Mouse (Mus musculus) kidney, postnatal 25 days (tissue): Measurements from ENCODE around the gene Slc16a9.
A peak's percentile ranks its signal among the peaks of the same experiment; 100 is the strongest.
"Not testable (repeated sequence)": the region's sequence is repeated elsewhere in the genome, so short reads cannot be mapped to it uniquely, and the experiment has no call there.

Experiments
- DNase-seq, 2 experiments: peaks; one replicate each; pipeline ENCODE4 v3.0.0; 2021; ENCODE audit warnings: mixed read lengths in 2 of 2

Gene Slc16a9

GRCm38 (mm10) chr10:70244921-70245558 lies at the start of gene Slc16a9:
Gene Slc16a9, plus strand, starts transcription at chr10:70245100.
- DNase-seq, result peak; percentile 82 to 94

DNA sequence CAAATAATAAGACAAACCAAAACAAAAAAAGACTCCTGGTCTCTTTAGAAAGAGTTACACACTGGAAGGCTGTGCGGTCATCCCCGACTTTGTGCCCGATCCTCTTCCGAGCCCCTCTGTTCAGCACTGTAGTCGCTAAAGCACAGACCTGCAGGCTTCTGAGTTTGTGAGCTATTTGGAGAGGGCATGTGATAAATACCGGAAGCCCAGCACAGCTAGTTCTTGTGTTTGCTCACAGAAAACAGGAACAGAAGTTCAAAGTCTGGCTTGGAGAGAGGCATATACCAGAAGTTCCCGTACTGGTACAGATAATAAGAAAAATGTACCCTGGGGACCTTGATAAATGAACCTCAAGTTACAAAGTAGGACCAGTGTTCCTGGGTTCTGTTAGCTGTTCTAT lies 49.6 kb upstream of the Slc16a9 start:
- no peak for DNase-seq

DNA sequence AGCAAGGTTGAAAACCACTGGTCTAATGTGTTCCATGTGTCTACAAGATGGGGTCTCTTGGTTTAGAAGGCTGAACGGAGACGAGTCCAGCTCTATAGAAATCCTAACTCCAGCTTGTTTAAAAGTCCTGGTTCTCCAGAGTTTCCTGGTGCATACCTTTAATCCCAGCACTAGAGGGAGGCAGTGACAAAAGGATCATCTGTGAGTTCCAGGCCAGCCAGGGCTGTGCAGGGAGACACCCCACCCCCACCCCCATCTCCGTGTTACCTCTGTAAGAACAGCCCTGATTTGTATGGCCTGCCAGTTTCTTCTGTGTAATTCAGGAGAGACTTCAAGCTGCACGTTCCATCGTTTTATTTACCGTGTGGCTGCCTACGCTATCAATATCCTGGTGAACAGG lies 49.1 kb upstream of the Slc16a9 start:
- peak; percentile 39 to 60 for DNase-seq

GRCm38 (mm10) chr10:70196666-70197065 lies 48.2 kb upstream of the Slc16a9 start:
- DNase-seq, result peak in 1 of 2 experiments; percentile 72

GRCm38 (mm10) chr10:70197601-70198000 lies 47.3 kb upstream of the Slc16a9 start:
- no peak for DNase-seq

GRCm38 (mm10) chr10:70198012-70198411 lies 46.9 kb upstream of the Slc16a9 start:
- DNase-seq, result no peak

DNA sequence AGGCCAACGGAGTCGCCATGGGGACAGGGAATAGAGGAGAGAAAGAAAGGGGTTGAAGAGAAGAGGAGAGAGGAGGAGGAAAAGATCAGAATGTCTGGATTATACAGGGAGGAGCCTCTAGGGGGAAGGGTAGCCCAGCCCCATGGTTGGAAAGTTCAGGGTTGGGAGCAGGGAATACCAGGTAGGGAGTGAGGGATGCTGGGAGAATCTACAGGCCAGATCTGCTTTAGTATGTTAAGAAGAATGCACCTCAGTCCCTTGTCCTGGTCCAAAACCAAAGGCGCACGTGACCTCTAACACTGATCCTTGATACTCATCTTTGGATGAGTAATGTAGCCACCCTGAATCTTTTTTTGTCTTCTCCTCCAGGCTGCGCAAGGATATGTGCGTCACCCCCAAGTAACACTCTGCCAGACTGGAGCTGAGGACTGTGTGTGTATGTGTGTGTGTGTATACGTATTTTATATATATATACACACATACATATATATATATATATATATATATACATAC lies 45.9 kb upstream of the Slc16a9 start:
- no peak for DNase-seq

DNA sequence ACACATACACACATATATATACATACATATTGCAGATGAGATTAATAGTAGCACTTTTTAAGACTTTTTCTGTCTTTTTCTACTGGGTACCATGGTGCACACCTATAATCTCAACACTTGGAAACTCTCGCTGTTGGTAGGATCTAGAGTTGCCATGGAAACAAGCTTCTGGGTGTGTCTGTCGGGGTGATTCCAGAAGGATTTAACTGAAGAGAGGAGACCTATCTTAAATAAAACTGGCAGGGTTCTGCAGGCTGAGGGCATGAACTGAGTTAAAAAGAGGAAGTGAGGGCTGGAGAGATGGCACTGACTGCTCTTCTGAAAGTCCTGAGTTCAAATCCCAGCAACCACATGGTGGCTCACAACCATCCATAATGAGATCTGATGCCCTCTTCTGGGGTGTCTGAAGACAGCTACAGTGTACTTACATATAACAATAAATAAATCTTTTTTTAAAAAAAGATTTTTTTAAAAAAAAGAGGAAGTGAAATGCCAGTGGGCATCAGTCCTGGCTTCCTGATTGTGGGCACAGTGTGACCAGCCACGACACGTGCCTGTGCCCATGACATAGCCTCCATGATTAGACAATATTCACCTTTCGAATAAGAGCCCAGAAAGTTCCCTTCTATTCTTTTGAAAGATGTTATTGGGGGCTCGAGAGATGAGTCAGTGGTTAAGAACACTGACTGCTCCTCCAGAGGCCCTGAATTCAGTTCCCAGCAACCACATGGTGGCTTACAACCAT lies 45.3 kb upstream of the Slc16a9 start:
- DNase-seq, result no peak

GRCm38 (mm10) chr10:70200889-70201500 lies 43.9 kb upstream of the Slc16a9 start:
- no peak for DNase-seq

- DNase-seq, result peak in 1 of 2 experiments; percentile 34
These were observed 40.1 kb upstream of the Slc16a9 start, which contains the start of gene Mrln for GRCm38 (mm10) chr10:70204505-70205399. Gene Mrln, plus strand, starts transcription at chr10:70204664.

DNA sequence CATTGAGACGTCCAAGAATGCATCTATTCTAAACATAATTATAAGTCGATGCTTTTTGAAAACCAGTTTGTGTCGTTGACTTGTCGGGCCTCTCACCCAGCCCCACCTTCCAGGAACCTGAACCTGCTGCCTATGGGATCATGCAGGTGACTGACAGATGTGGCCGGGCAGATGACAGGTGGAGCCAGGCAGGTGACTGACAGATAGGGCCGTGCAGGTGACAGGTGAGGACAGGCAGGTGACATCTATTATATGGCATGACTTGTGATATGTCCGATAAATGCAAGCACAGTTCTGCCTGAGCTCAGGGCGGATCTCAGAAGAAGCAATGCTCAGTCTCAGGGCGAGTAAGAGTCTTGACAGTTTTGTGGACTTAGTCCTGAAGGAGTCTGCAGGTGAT lies 33.6 kb upstream of the Slc16a9 start:
- DNase-seq, result no peak

DNA sequence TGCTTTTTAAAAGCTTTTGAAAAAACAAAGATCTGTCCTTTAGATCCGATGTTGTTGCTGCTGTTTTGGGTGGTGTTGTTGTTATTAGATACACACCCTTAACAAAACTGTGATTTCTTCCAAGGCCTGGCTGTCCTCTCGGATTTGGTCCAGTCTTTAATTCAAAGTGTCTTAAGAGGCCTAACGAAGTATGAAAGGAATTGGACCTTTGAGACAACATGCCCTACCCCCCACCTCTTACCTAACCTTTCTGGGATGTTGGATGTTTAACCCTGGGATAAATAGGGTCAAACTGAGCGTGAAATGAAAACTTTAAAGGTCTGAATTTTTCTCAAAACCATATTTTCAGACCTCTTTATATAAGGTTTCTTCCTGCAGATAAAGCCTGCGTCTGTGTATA lies 23.9 kb upstream of the Slc16a9 start:
- DNase-seq, result peak; percentile 68 to 78

- DNase-seq, result not testable (repeated sequence)
These were observed 22.7 kb upstream of the Slc16a9 start for GRCm38 (mm10) chr10:70222231-70222630.

DNA sequence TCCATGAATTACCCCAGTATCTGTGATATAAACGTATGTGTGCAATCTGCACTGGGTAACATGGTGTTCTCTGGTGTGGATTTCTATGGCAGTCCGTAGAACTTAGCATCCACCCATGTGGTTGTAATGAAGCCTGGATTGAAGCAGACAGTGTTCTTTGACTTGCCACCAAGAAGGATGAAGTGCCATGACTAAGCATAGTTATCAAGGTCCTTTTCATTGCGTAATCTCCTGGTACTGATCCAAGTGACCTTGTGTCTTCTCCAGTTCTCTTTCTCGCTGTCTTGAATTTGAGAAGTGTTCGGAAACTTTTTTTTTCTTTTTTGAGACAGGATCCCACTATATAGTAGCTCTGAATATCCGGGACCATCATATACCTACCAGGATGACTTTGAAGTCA lies 20.3 kb upstream of the Slc16a9 start:
- DNase-seq, result peak; percentile 46 to 73

DNA sequence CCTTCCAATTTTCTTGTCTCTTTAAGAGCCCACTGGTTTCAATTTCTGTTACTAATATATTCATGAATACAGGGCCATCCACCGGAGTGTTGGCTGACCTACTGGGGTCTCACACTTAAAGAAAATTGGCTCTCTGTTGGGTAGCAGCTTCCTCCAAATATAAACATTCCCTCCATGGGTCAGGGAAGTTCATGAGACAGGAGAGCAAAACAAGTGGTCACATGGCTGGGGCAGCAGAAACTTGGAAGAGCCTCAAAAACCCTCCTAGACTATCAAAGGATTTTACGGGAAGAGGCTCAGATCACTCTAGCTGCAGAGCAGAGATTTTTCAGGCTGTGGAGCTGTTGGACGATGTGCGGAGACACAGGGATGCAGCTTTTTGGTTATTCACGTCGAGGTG lies 19.1 kb upstream of the Slc16a9 start:
- peak; percentile 27 to 63 for DNase-seq

DNA sequence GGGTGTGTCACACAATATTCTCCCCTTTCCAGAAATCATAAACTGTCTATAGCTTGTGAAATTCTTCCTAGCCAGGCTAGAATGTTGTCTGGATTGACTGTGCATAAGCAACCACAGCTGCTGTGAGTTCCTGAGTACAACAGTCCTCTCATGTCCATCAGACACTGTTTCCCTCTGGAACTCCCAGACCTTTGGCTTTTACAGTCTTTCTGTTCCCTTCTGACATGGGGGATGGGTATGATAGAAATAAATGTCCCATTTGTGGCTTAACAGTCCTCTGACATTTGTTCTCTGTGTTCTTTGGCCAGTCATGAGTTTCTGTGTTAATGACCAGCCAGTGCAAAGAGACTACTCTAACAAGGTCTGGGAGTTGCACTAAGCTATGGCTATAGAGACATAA lies 18.3 kb upstream of the Slc16a9 start:
- DNase-seq, result peak in 1 of 2 experiments; percentile 49

DNA sequence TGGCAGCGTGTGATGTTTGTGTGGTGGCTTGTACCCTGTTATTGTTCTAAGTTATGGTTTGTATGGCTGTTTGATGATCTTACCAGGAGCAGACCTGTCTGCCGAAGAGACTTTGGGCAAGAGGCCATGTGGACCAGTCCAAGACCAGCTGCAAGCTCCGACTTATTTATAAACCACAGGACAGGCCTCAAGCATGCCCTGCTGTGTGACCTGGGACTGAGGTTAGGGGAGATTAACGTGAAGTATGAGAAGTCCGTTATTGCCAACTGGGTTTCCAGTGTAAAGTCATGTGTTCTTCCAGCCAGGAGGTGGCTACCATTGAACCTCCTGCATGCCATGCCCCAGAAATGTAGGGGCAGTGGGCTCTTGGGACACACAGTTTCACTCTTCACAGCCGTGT lies 14.5 kb upstream of the Slc16a9 start:
- DNase-seq, result no peak

DNA sequence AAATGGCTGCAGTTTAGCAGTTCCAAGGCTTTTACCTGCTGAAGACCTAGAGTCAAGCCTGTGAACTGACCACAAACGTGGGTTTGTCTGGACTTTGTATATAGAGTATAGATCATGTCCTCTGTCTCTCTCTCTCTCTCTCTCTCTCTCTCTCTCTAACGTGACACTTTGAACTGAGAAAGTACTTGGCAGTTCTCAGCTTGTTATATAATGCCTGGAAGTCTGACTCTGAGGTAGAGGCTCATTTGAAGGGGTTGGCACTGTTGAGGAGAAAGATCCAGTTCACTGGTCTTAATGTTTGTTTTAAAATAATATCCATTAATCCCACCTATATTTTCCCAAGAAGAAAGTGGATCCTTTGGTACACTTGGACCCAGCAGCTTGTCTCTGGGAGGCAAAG lies 7.0 kb upstream of the Slc16a9 start:
- DNase-seq, result no peak

DNA sequence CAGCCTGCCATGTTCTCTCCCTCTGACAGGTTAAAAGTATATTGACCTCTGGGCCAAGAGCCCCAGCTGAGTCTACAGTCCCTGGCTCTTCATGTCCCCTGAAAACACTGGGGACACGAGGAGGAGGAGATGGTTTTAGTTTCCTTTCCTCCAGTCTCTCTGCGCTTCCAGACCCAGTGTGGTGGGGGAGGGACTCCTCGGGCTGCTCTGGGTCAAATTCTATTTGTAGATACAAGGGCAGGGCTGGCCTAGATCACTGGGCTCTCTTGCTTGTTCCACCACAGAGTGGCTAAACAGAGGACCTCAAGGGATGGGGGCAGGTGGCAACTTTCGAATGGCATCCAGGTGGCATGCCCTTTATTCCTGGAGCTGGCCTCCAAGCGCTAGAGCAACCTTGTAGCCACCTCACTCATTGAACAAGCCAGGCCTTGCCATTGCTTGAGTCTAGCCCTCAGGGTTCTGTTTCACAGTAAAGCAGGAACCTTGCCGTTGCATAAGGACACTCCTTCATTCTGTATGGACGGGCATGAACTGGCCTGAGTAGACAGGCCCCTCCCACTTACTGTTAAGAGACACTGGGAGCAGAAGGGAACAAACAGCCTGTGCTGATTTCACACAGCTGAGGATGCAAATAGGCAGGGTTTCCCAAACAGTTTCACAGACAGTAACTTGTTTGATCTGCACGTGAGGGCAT lies 2.0 kb upstream of the Slc16a9 start:
- DNase-seq, result peak; percentile 48 to 77

DNA sequence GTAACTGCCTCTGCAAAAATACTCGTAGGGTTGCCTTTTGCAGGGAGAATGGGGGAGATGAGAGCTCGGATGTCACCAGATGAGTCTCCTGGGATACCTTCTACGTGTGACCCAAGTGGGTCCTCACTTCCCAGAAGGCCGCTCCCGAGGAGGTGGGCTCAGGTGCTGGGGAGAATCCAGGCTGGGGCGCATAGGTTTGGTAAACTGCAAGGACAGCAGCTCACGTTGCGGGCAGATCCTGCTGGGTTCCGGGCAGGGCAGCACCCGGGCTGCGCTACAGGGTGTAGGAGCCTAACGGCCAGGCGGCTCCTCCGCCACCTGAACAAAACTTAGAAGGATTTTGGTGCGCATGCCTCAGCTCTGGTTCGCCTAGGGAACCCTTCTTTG lies 652 bp downstream of the Slc16a9 start:
- DNase-seq, result peak in 1 of 2 experiments; percentile 62

GRCm38 (mm10) chr10:70246076-70246475 lies 1.2 kb downstream of the Slc16a9 start:
- peak; percentile 45 to 74 for DNase-seq

- DNase-seq, result no peak
These were observed 5.5 kb downstream of the Slc16a9 start for GRCm38 (mm10) chr10:70250354-70250753.
